Mouse (Mus musculus): ENCODE data around the gene Rab30.
"Not testable (repeated sequence)": the region's sequence is repeated elsewhere in the genome, so short reads cannot be mapped to it uniquely, and the experiment has no call there.

Rab30 gene

GRCm38 (mm10) chr7:92741152-92741860, at the start of gene Rab30:
Rab30 (plus strand) TSS chr7:92741603.
- peak; percentile 90 for DNase-seq

- DNase-seq, result no peak
Observed at GRCm38 (mm10) chr7:92696395-92696794, 45.0 kb upstream of the Rab30 start.

- no peak for DNase-seq
Observed at GRCm38 (mm10) chr7:92698770-92699169, 42.6 kb upstream of the Rab30 start.

- DNase-seq, result no peak
Observed at GRCm38 (mm10) chr7:92703661-92704060, 37.7 kb upstream of the Rab30 start.

GRCm38 (mm10) chr7:92705534-92705933, 35.9 kb upstream of the Rab30 start:
- no peak for DNase-seq

GRCm38 (mm10) chr7:92706711-92707110, 34.7 kb upstream of the Rab30 start:
- DNase-seq, result no peak

- DNase-seq, result no peak
Observed at GRCm38 (mm10) chr7:92709573-92709972, 31.8 kb upstream of the Rab30 start.

GRCm38 (mm10) chr7:92711593-92711992, 29.8 kb upstream of the Rab30 start:
- DNase-seq, result no peak

DNA sequence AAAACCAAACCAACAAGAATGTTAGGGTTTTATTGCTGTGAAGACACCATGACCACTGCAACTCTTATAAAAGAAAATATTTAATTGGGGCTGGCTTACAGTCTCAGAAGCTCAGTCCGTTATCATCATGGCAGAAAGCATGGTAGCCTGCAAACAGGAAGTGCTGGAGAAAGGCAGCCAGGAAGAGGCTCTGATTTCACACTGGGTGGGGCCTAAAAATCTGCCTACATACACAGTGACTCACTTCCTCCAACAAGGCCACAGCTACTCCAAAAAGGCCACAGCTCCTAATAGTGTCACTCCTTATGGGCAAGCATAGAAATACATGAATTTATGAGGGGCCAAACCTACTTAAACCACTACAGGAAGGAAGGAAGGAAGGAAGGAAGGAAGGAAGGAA, 26.3 kb upstream of the Rab30 start:
- DNase-seq, result no peak

- DNase-seq, result no peak
Observed at GRCm38 (mm10) chr7:92720156-92720905, 21.1 kb upstream of the Rab30 start.

DNA sequence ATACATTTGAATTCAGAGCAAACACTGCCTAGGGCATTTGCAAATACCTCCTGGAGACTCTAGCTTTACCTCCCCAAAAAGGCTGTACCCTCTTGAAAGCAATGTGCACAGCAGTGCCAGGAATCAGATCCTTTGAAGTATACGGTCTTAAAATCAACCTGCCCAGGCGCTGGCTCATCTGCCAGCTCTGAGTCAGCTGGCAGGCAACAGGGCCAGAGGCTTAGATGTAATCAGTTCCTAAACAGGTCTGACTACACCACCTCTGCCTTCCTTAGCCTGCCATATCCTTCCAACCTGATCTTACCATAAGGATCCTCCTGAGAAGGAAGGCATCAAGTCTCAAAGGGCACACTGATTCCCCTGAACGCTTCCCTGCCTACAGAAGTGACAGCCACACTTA, 17.7 kb upstream of the Rab30 start:
- no peak for DNase-seq

DNA sequence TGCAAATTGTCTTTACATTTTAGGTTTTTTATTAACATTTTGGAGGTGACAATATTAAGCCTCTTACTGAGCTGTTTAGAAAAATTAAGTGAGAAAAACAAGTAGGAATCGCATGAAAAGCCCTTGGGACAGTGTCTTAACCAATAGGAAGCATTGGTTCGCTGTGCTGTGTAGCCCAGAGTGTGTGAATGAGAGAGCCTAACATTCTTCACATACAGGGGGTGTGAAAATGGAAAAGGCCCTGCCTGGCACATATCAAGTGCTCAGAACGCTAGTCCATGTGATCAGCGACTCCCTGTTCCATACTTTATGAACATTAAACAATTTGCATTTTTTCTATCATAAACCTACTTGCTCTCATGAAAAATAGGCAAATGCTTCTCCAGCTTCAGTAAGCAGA, 17.1 kb upstream of the Rab30 start:
- no peak for DNase-seq

- not testable (repeated sequence) for DNase-seq
Observed at GRCm38 (mm10) chr7:92729583-92729982, 11.8 kb upstream of the Rab30 start.

DNA sequence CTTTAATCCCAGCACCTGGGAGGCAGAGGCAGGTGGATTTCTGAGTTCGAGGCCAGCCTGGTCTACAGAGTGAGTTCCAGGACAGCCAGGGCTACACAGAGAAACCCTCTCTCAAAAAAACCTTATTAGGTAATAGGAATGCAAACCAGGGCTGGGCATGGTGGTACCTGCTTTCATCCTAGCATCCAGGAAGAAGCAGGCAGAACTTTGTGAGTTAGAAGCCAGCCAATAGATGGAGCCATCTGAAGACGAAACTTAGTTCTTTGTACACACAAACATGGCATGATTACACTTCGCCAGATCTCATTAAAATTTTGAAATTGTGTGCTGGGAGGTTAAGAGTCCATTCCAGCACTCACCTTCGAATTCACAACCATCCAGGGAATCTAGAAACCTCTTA, 10.9 kb upstream of the Rab30 start:
- no peak for DNase-seq

- DNase-seq, result no peak
Observed at GRCm38 (mm10) chr7:92730959-92731358, 10.4 kb upstream of the Rab30 start.

GRCm38 (mm10) chr7:92732136-92732535, 9.3 kb upstream of the Rab30 start:
- no peak for DNase-seq

GRCm38 (mm10) chr7:92737560-92737959, 3.8 kb upstream of the Rab30 start:
- no peak for DNase-seq

GRCm38 (mm10) chr7:92739956-92740355, 1.4 kb upstream of the Rab30 start:
- DNase-seq, result no peak

DNA sequence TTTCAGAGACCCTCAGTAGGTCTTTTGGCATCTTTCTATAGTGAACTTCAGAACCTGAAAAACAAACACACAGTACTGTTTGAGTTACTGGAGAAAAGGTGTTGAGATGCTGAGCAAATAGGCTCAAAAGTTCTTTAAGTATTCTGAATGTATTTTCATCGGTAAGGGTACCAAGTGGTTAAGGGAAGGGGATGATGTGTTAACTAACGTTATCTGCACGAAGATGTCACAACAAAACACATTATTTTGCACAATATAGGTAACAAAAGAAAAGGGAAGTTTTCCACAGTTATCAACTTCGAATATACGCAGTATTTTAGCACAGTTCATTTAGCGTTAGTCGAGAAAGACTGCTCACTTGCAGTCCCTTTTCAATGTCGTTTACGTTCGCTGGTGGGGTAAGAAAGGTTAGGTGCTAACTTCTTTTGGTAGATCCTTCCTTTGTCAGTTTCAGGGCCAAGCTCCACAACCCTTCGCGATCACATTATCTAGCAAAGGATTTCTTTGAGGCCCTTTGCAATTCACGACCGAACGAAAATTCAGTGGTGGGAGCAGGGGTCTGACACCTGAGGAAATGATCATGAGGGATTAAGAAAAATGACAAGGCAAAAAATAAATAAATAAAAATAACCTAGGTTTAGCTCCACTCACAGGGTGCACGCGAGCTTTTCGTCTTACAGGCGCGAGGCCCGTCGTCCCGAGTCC, 840 bp upstream of the Rab30 start:
- DNase-seq, result peak; percentile 11

GRCm38 (mm10) chr7:92741861-92742249, 452 bp downstream of the Rab30 start:
- peak; percentile 17 for DNase-seq

DNA sequence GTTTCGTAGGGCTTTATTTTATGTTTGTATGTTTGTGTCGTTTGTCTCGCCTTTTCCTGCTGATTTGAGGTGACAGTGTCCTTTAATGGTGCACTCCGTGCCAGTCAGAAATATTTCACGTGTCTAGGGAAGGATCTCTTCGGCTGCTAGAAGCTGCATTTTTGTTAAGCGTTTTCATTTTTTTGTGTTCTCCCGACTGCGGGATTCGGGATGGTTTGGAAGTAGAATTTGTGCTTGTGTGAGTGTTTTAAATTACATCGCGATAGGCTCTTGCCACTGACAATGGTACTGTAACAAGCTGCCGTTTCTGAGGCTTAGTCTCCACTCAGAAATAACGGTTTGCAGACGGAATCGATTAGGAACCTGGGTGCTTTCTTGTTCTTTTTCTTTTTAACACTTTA, 938 bp downstream of the Rab30 start:
- DNase-seq, result no peak

GRCm38 (mm10) chr7:92742774-92743173, 1.4 kb downstream of the Rab30 start:
- DNase-seq, result no peak

DNA sequence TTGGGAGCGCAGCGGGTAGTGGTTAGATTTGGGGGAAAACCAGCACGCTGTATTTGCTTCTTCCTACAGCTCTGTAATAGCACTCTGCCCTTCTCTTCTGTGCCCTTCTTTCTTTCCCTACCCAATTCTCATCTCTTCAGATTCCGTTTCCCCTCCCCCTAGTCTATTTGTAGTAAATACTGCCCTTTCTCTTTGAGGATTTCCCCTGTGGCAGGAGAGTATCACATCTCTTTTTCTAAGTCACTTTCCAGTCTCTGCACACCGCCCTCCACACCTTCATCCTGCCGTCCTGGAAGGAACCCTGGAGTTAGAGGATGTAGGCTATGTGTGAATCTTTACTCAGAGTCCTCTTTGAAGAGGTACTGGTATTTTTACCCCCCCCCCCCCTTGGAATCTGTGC, 1.9 kb downstream of the Rab30 start:
- DNase-seq, result no peak

- DNase-seq, result no peak
Observed at GRCm38 (mm10) chr7:92750395-92750794, 9.0 kb downstream of the Rab30 start.

Measured in lung, postnatal 14 days (tissue).